Mouse (Mus musculus): ENCODE measurements at regions not wholly inside any gene's neighbourhood (a gene's known extent, or its start where the extent isn't known, plus 50 kb on each side); places are given as distances from the start of the nearest gene placed in this dataset.

GRCm38 (mm10) chr3:35027898-35028297, 377.7 kb downstream of the Sox2 start:
- no peak for DNase-seq (ENCODE audit: low spot score)

GRCm38 (mm10) chr3:35029924-35030323, 379.7 kb downstream of the Sox2 start:
- DNase-seq (ENCODE audit: low spot score): no peak

DNA sequence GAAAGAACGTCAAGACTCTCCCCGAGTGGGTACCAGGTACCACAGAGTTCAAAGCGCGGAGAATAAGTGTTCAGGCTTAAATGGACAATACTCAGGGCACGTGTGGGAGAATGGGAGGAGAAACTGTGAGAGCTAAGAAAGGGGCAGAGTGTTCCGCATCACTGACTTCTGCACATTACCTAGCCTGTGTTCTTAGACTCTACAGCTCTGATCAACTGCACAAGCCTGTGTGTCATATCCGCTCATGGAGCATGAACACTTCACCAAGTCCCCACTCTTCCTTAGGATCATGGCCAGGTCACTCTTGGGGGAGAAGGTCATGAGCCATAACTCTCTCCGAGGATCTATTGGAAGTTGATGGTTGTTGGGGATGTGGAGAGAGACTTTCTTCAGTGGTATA, 383.4 kb downstream of the Sox2 start:
- DNase-seq (ENCODE audit: low spot score): no peak

- DNase-seq (ENCODE audit: low spot score): no peak
Observed at GRCm38 (mm10) chr3:35035234-35035633, 385.0 kb downstream of the Sox2 start.

DNA sequence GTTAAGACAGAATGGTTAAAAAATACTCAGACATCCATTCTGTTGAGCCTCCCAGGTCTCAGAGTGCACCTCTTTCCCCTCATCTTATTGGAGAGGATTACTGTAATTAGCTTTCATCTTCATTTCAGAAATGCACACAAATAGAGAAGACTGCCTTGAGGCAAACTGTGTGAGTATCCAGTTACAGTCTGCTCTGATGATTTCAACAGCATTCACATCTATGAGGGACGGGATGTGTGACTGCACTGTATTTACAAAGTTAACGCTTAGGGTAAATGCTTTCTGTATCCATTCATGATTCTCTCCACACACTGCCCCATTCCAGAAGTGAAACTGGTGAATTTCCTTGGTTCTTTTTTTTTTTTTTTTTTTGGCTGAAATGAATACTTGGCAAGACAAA, 393.5 kb downstream of the Sox2 start:
- DNase-seq (ENCODE audit: low spot score): no peak

DNA sequence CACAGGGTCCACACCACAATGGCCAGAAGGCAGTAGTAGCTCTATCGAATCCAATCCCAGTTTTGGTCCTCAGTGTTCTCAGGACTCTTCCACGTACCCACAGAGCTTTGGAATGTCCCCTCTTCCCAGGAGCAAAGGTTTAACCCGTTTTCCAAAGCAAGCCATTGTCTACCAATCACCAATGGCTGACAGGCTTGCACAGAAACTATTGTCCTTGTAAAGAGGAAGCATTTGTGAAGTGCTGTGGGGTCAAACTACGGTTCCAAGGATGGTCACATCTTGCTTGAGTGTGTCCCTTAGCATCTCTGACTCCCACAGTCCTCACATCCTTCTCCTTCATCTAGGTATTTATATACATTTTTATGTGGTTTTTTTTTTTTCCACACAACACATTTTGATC, 409.2 kb downstream of the Sox2 start:
- DNase-seq (ENCODE audit: low spot score): no peak

- DNase-seq (ENCODE audit: low spot score): no peak
Observed at GRCm38 (mm10) chr3:35060042-35060441, 409.8 kb downstream of the Sox2 start.

DNA sequence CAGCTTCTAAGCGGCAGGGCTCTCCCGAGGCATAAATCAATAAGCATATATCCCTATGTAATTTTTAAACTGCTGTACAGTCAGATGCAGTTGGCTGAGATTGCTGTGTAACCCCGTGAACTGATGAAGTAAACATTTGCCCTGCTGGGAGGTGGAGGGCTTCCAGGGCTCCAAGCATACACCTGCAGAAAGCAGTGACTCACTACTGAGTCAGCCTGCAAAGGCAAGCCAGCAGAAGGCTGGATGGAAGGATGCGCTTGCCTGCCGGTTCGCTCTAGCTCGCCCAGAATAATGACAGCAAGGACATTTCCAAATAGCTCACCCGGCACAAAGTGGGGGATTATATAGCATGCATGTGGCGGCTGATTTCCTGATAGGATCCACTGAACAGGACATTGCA, 416.6 kb downstream of the Sox2 start:
- no peak for DNase-seq (ENCODE audit: low spot score)

GRCm38 (mm10) chr3:35068586-35068985, 418.4 kb downstream of the Sox2 start:
- no peak for DNase-seq (ENCODE audit: low spot score)

- no peak for DNase-seq (ENCODE audit: low spot score)
Observed at GRCm38 (mm10) chr3:35071046-35071445, 420.8 kb downstream of the Sox2 start.

GRCm38 (mm10) chr3:35079887-35080286, 429.7 kb downstream of the Sox2 start:
- DNase-seq (ENCODE audit: low spot score): no peak

GRCm38 (mm10) chr3:35084091-35084867, 434.1 kb downstream of the Sox2 start:
- DNase-seq (ENCODE audit: low spot score): no peak

DNA sequence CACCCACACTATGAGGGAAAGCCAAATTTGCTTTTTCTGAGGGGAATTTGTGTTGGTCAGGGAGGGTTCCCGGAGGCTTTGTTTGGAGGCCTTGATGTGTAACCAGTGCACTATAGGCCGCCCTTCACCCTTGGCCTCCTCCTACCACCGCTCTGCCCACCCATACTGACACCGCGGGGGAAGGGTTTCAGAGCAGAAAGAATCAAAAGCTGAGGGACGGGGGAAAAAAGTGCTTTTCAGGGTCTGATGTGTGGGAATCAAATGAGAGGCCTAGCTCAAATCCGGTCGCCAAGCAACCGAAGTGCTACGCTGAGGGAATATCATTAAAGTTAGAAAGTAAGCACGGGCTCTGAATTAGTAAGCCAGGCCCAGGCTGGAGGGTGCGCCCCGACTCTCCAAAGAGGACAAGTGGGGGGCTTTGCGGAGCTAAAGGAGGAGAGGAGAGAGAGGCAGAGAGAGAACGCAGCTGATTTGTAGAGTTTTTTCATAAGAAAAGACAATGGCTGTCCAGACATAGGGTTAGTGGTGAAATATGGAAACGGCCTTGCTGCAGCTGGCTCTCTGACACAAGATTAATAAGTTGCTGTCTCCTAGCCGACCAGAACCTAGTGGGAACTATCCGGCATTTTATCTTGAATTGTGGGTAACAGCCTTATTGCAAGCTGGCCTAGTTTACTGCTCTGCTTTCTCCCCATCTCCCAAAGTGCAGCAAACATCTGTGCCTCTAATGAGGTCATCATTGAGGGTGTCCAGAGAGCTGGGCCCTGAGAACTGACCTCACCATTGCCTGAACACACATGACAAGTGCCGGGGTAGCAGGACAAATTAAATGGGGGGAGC, 438.3 kb downstream of the Sox2 start:
- DNase-seq (ENCODE audit: low spot score): no peak

- no peak for DNase-seq (ENCODE audit: low spot score)
Observed at GRCm38 (mm10) chr3:35090496-35091133, 440.4 kb downstream of the Sox2 start.

- DNase-seq (ENCODE audit: low spot score): no peak
Observed at GRCm38 (mm10) chr3:35093001-35093400, 442.8 kb downstream of the Sox2 start.

DNA sequence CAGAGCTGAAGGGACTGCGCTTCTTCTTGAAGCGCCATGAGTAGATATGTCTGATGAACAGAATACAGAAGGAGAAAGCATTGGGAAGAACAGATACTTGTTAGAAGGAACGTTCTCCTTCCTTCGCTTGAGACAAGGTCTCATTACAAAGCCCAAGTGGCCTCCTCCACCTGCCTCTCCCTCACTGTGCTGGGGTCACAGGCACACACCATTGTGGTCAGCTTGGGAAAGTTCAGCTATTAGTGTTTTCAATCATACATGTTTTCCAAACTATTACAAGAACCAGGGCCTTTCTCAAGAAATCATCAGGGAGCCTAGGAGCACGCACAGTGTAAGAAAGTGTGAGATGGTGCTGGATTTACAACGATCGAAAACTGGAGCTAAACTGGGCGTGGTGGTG, 445.0 kb downstream of the Sox2 start:
- DNase-seq (ENCODE audit: low spot score): no peak

DNA sequence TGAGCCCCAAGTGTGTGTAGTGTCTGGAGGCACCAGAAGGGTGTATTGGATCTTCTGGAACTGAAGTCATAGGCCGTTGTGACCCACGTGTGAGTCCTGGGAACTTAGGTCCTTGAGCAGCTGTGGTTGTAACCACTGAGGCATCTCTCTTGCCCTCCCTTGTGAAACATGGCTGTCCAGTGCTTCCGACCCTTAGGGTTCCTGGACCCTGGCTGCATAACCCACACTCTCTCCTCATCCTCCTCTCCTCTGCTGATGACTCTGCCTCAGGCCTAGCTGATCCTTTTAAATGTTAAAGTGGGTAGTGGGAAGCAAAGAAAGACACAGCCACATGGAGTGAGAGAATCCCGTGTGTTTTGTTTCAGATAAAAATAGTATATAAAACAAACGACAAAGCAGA, 446.2 kb downstream of the Sox2 start:
- no peak for DNase-seq (ENCODE audit: low spot score)

GRCm38 (mm10) chr3:35097766-35098165, 447.6 kb downstream of the Sox2 start:
- DNase-seq (ENCODE audit: low spot score): no peak

- DNase-seq (ENCODE audit: low spot score): no peak
Observed at GRCm38 (mm10) chr3:35099226-35099625, 449.0 kb downstream of the Sox2 start.

- DNase-seq (ENCODE audit: low spot score): no peak
Observed at GRCm38 (mm10) chr3:35099876-35100420, 449.7 kb downstream of the Sox2 start.

DNA sequence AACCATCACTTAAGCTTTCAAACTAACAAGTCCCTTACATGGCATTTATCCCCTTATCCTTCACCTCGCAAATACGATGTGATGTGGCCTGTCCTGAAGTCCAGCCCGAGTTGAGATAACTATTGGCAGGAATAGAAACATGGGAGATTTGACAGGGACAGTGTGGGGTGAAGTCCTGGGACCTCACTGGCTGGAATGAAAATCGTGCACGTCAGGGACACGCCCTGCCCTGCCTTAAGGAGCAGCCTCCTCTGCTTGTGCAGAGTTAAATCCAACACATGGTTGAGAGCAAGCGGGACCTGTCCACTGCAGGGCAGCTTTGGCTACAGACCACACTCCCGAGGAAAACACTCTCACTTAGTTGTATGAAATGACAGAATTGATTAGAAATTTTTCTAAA, 451.1 kb downstream of the Sox2 start:
- DNase-seq (ENCODE audit: low spot score): no peak

DNA sequence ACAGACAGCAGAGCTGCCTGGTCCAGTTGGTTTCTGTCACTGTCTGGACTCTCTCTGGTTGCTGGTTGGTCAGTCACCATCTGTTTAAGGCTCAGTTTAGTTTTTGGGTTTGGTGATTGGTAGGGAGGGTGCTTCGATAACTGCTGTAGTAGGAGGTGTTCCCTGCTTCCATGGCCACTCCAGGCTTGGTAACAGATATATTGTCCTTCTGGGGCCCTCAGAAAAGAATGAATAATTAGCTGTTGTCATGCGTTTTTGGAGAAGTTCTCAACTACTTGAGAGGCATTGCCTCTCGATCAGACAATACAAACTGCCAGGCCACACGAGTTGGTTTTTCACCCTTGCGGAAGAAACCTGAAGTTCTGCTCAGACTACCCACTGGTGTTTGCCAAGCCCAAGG, 451.7 kb downstream of the Sox2 start:
- DNase-seq (ENCODE audit: low spot score): no peak

Measured in adipocyte (in vitro differentiated cells).